Mouse (Mus musculus): ENCODE results near the gene Pabpn1l. TPM values are rescaled to one million over a fixed set of nuclear protein-coding genes. Genes with fewer than 3 reads are reported as not detected.

Gene Pabpn1l
- polyA plus RNA-seq (2017; shearing (Covaris generic)), result not detected

GRCm38 (mm10) chr8:122622727-122623126 is at the start of gene Pabpn1l:
Gene Pabpn1l (minus strand): TSS chr8:122622739.

GRCm38 (mm10) chr8:122611295-122612133 is 11.0 kb downstream of the Pabpn1l start, which contains the start of the genes Galns and Trappc2l:
Gene Galns (minus strand): TSS chr8:122611463.
Gene Trappc2l (plus strand): TSS chr8:122611640.

GRCm38 (mm10) chr8:122576648-122577022 is 45.9 kb downstream of the Pabpn1l start, which contains the start of gene Aprt:
Gene Aprt (minus strand): TSS chr8:122576909.

Other genes starting within 250 kb of the Pabpn1l start
- gene Zc3h18, start 246.1 kb downstream of the Pabpn1l start, polyA plus RNA-seq (2017; shearing (Covaris generic)), result 49.3 TPM
- gene Il17c, start 200.7 kb downstream of the Pabpn1l start, polyA plus RNA-seq (2017; shearing (Covaris generic)), result 0.54 TPM
- gene Cyba, start 189.8 kb downstream of the Pabpn1l start, polyA plus RNA-seq (2017; shearing (Covaris generic)), result 405 TPM
- gene Mvd, start 179.3 kb downstream of the Pabpn1l start, polyA plus RNA-seq (2017; shearing (Covaris generic)), result 10.3 TPM
- 8.2 TPM for gene Snai3, start 162.0 kb downstream of the Pabpn1l start, polyA plus RNA-seq (2017; shearing (Covaris generic))
- gene Rnf166, start 146.7 kb downstream of the Pabpn1l start, polyA plus RNA-seq (2017; shearing (Covaris generic)), result 170 TPM
- 44.4 TPM for gene Ctu2, start 146.6 kb downstream of the Pabpn1l start, polyA plus RNA-seq (2017; shearing (Covaris generic))
- gene Piezo1, start 71.4 kb downstream of the Pabpn1l start, polyA plus RNA-seq (2017; shearing (Covaris generic)), result 35.1 TPM
- gene Cdt1, start 54.7 kb downstream of the Pabpn1l start, polyA plus RNA-seq (2017; shearing (Covaris generic)), result 77.6 TPM
- gene Aprt, start 45.8 kb downstream of the Pabpn1l start, polyA plus RNA-seq (2017; shearing (Covaris generic)), result 151 TPM
- 7.4 TPM for gene Galns, start 11.3 kb downstream of the Pabpn1l start, polyA plus RNA-seq (2017; shearing (Covaris generic))
- gene Trappc2l, start 11.1 kb downstream of the Pabpn1l start, polyA plus RNA-seq (2017; shearing (Covaris generic)), result 33.9 TPM
- 1.5 TPM for gene Cbfa2t3, start 76.4 kb upstream of the Pabpn1l start, polyA plus RNA-seq (2017; shearing (Covaris generic))
- gene Acsf3, start 152.7 kb upstream of the Pabpn1l start, polyA plus RNA-seq (2017; shearing (Covaris generic)), result 5.4 TPM
- not detected for gene Cdh15, start 225.2 kb upstream of the Pabpn1l start, polyA plus RNA-seq (2017; shearing (Covaris generic))